Mouse (Mus musculus): Measurements from ENCODE around the gene Prkce. TPM values are rescaled to one million over a fixed set of nuclear protein-coding genes. Genes with fewer than 3 reads are reported as not detected.

Prkce gene
- polyA plus RNA-seq, 1 experiment from 2014 or later = 6.7 TPM

DNA sequence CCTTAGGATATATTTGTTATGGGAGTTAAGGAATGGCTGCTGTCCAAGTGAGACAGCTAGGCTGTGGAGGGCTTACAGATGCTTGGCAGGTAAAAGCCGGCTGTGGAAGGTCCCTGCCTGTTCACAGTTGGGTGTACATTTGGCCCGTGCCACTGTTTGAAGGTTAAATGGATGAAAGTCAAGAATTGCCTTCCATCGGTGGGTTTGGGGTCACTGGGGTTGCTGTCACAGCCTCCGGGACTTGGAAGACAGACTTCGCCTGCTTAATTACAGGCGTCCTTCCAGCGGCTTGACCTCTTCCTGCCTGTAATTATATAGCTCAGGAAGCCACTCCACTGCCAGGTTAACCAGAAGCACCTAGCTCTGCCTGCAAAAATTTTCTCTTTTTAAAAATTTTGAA, 200.1 kb downstream of the Prkce start:
- Histone ChIP-seq H3K4me2 (ENCODE audit: low read depth, low read length) (no peak overlapping the region), H3K27me3 (ENCODE audit: control insufficient read depth, insufficient read depth, low read length) (no peaks in the 10 kb centered on the region), H3K27ac (replicated peaks; ENCODE audit: low read depth, low read length) (no peak overlapping the region), H3K9me3 (replicated peaks; ENCODE audit: control insufficient read depth, low read length) (no peaks in the 10 kb centered on the region), H3K9ac (replicated peaks; ENCODE audit: low read length) (no peak overlapping the region), H3K4me1 (ENCODE audit: control insufficient read depth, insufficient read depth, low read length) (no peaks in the 10 kb centered on the region), H3K4me3 (ENCODE audit: low read depth, low read length) (no peak overlapping the region), H3K36me3 (replicated peaks; ENCODE audit: control insufficient read depth, insufficient read depth, low read depth, low read length) (no peaks in the 10 kb centered on the region)
- ATAC-seq (replicated peaks; ENCODE audit: insufficient number of reproducible peaks, low FRiP score, low TSS enrichment, low read depth) (no peak), DNase-seq (ENCODE audit: low spot score) (peak; percentile 39)
- WGBS = 17% methylated on average over 7 of the region's 7 CpGs

DNA sequence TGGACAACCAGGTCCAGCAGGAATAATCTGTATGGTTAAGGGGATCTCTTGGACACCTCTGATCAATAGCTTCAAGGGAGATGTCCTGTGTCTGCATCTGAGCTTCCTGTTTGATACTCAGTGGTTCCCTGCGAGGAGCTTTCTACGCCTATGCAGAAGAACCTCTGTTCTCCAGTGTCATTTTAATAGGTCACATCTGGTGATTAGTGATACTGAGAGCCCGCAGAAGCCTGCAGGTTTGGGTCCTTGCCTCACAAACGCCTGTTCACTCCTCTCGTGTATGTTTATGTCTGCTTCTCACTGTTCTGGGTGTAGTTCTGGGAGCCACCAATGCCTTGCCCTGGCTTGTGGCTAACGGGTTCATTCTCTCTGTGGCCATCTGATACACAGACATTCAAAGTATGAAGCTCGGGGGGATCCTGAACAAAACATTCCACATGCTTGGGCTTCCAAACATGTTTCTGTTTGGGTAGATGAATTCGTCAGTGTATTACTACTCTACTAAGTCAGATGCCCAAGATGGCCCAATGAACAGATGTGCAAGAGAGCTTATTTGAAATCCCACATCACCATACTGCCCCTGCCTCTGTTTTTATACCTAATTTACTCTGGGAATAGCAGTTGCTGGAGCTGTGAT, 202.6 kb downstream of the Prkce start:
- DNase-seq (ENCODE audit: low spot score) (no peak), ATAC-seq (replicated peaks; ENCODE audit: insufficient number of reproducible peaks, low FRiP score, low TSS enrichment, low read depth) (no peak)
- Histone ChIP-seq H3K27me3 (ENCODE audit: control insufficient read depth, insufficient read depth, low read length) (no peaks in the 10 kb centered on the region), H3K36me3 (replicated peaks; ENCODE audit: control insufficient read depth, insufficient read depth, low read depth, low read length) (no peaks in the 10 kb centered on the region), H3K4me1 (ENCODE audit: control insufficient read depth, insufficient read depth, low read length) (no peaks in the 10 kb centered on the region), H3K4me2 (ENCODE audit: low read depth, low read length) (no peak overlapping the region), H3K4me3 (ENCODE audit: low read depth, low read length) (no peak overlapping the region), H3K27ac (replicated peaks; ENCODE audit: low read depth, low read length) (no peak overlapping the region), H3K9ac (replicated peaks; ENCODE audit: low read length) (no peak overlapping the region), H3K9me3 (replicated peaks; ENCODE audit: control insufficient read depth, low read length) (no peaks in the 10 kb centered on the region)
- 49% methylated on average over 8 of the region's 8 CpGs for WGBS

DNA sequence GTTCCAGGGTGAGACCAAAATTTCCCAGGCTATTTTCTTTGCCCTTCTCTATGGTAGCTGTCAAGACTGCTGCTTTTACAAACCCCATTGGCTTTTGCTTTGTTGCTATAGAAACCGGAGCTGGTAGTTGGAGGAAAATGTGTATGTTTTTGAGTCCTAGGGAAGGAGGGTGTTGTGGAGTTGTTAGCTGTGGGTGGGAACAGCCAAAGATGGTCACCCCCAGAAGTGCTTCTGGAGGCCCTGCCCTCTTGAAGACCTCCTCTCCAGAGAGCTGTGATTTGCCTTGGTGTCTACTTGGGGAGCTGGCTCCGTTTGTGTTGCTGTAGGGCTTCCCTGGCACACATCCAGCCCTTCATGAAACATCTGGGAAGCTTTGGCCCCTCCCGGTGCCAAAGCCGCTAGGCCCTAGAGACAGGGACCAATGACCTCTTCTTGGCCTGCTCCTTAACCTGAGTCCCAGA, 203.5 kb downstream of the Prkce start:
- Histone ChIP-seq H3K4me2 (ENCODE audit: low read depth, low read length) (no peak overlapping the region), H3K36me3 (replicated peaks; ENCODE audit: control insufficient read depth, insufficient read depth, low read depth, low read length) (no peaks in the 10 kb centered on the region), H3K27me3 (ENCODE audit: control insufficient read depth, insufficient read depth, low read length) (no peaks in the 10 kb centered on the region), H3K4me3 (ENCODE audit: low read depth, low read length) (no peak overlapping the region), H3K4me1 (ENCODE audit: control insufficient read depth, insufficient read depth, low read length) (no peaks in the 10 kb centered on the region), H3K9me3 (replicated peaks; ENCODE audit: control insufficient read depth, low read length) (no peaks in the 10 kb centered on the region), H3K9ac (replicated peaks; ENCODE audit: low read length) (no peak overlapping the region), H3K27ac (replicated peaks; ENCODE audit: low read depth, low read length) (no peak overlapping the region)
- no peak for ATAC-seq (replicated peaks; ENCODE audit: insufficient number of reproducible peaks, low FRiP score, low TSS enrichment, low read depth)
- DNase-seq (ENCODE audit: low spot score) = no peak
- WGBS = 68% methylated on average over 4 of the region's 4 CpGs

DNA sequence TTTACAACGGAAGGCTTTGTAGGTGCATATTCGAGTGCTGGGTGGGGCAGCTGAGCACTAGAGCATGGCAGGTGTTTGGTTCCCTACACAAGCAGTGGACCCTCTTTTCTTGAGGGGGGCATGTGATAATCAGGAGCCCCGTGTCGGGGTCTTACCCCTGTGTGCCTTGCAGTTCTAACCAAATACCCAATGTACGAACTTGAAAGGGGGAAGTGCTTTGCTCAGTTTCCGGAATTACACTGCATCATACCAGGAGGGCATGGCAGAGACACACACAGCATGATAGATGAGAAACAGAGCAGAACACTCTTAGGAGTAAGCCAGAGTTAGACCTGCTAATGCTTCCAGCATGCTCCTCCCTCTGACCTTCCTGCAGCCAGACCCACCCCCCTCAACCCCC, 208.8 kb downstream of the Prkce start:
- H3K4me2 ChIP-seq (ENCODE audit: low read depth, low read length) = no peak overlapping the region

DNA sequence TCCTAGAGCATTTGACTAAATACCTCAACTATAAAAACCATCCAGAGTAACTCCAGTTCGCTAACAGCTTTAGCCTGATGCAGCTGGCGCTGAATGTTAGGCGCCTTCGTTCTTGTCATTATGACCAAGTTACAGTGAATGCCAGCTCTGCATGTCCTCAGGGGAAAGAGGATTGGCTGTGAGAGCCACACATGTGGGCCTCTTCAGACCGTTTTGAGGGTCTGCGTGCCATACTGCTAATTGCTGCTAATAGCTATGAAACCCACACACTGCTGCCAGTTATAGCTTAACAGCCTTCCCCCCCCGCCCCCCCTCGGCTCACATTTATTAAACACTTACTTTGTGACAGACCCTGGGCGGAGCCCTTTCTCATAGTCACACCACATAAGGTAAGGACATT, 210.3 kb downstream of the Prkce start:
- ATAC-seq (replicated peaks; ENCODE audit: insufficient number of reproducible peaks, low FRiP score, low TSS enrichment, low read depth) (no peak), DNase-seq (ENCODE audit: low spot score) (no peak)
- Histone ChIP-seq H3K4me2 (ENCODE audit: low read depth, low read length) (no peak overlapping the region), H3K9ac (replicated peaks; ENCODE audit: low read length) (no peak overlapping the region), H3K27me3 (ENCODE audit: control insufficient read depth, insufficient read depth, low read length) (no peaks in the 10 kb centered on the region), H3K4me1 (ENCODE audit: control insufficient read depth, insufficient read depth, low read length) (peaks cover 4% of the 10 kb centered on the region), H3K4me3 (ENCODE audit: low read depth, low read length) (no peak overlapping the region), H3K9me3 (replicated peaks; ENCODE audit: control insufficient read depth, low read length) (no peaks in the 10 kb centered on the region), H3K36me3 (replicated peaks; ENCODE audit: control insufficient read depth, insufficient read depth, low read depth, low read length) (no peaks in the 10 kb centered on the region), H3K27ac (replicated peaks; ENCODE audit: low read depth, low read length) (no peak overlapping the region)
- 82% methylated on average over 9 of the region's 9 CpGs for WGBS

More for the DNA sequence above, 208.8 kb downstream of the Prkce start:
- Histone ChIP-seq H3K9me3 (replicated peaks; ENCODE audit: control insufficient read depth, low read length) (no peaks in the 10 kb centered on the region), H3K36me3 (replicated peaks; ENCODE audit: control insufficient read depth, insufficient read depth, low read depth, low read length) (no peaks in the 10 kb centered on the region), H3K27me3 (ENCODE audit: control insufficient read depth, insufficient read depth, low read length) (no peaks in the 10 kb centered on the region), H3K9ac (replicated peaks; ENCODE audit: low read length) (no peak overlapping the region), H3K4me1 (ENCODE audit: control insufficient read depth, insufficient read depth, low read length) (peaks cover 4% of the 10 kb centered on the region), H3K4me3 (ENCODE audit: low read depth, low read length) (no peak overlapping the region), H3K27ac (replicated peaks; ENCODE audit: low read depth, low read length) (no peak overlapping the region)
- WGBS = 88% methylated on average over 6 of the region's 6 CpGs
- ATAC-seq (replicated peaks; ENCODE audit: insufficient number of reproducible peaks, low FRiP score, low TSS enrichment, low read depth) (no peak), DNase-seq (ENCODE audit: low spot score) (no peak)

DNA sequence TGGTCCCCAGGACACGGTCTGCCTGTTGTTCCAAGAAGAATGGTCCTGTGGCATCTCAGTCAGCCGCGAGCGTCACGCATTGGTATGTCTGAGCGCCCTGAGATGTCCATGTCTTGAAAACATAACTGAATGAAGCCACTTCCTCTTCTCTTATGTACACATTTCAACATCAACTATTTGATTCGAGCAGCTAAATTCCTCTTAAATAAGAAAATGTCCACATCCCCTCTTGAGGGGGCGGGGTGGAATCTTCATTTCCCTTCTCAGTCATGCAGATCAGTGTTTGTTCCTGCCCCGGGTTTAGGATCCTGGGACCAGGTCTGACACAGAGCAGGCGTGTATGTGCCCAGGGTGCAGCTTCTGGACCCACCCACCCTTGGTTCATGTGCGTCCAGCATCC, 211.0 kb downstream of the Prkce start:
- no peak overlapping the region for H3K27ac ChIP-seq (replicated peaks; ENCODE audit: low read depth, low read length)
- no peak overlapping the region for H3K4me2 ChIP-seq (ENCODE audit: low read depth, low read length)
- WGBS = 85% methylated on average over 11 of the region's 11 CpGs
- no peak overlapping the region for H3K4me3 ChIP-seq (ENCODE audit: low read depth, low read length)
- H3K27me3 ChIP-seq (ENCODE audit: control insufficient read depth, insufficient read depth, low read length) = no peaks in the 10 kb centered on the region
- peaks cover 4% of the 10 kb centered on the region for H3K4me1 ChIP-seq (ENCODE audit: control insufficient read depth, insufficient read depth, low read length)
- ATAC-seq (replicated peaks; ENCODE audit: insufficient number of reproducible peaks, low FRiP score, low TSS enrichment, low read depth) (no peak), DNase-seq (ENCODE audit: low spot score) (no peak)
- no peak overlapping the region for H3K9ac ChIP-seq (replicated peaks; ENCODE audit: low read length)
- no peaks in the 10 kb centered on the region for H3K9me3 ChIP-seq (replicated peaks; ENCODE audit: control insufficient read depth, low read length)
- no peaks in the 10 kb centered on the region for H3K36me3 ChIP-seq (replicated peaks; ENCODE audit: control insufficient read depth, insufficient read depth, low read depth, low read length)

DNA sequence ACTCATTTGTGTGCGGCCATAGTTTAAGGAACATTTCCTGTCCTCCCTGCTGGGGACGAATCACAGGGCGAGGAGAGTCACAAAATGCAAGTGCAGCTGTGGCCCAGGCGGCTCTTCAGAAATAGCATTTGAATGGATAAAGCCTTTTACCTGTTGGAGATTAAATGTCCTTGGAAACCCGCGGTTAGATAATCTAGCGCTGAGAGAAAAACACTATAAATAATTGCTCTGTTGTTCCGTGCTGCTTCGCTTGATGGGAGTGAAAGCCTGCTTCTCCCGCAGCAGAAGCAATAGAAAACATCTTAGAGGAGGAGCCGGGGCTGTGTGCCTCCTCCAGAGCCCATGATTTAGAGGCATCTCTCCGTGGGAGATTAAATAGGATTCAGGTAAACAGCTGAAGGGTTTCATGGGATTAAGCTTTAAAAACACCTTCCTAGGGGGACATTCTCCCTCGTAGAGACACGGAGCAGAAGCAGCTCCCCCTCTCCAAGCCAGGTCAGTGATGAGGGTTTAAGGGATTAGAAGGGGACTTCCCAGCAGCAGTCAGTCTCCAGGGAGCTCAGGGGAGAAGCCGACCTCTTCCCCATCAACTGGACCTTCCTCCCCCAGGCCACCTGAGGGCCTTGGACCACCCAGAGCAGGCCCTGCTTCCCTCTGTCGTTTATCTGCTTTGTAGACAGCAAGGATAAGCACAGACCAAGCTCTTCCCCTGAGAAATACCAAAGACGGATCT, 212.0 kb downstream of the Prkce start:
- Histone ChIP-seq H3K4me3 (ENCODE audit: low read depth, low read length) (no peak overlapping the region), H3K9ac (replicated peaks; ENCODE audit: low read length) (no peak overlapping the region), H3K27me3 (ENCODE audit: control insufficient read depth, insufficient read depth, low read length) (no peaks in the 10 kb centered on the region), H3K4me2 (ENCODE audit: low read depth, low read length) (no peak overlapping the region), H3K36me3 (replicated peaks; ENCODE audit: control insufficient read depth, insufficient read depth, low read depth, low read length) (no peaks in the 10 kb centered on the region), H3K27ac (replicated peaks; ENCODE audit: low read depth, low read length) (no peak overlapping the region), H3K4me1 (ENCODE audit: control insufficient read depth, insufficient read depth, low read length) (peaks cover 4% of the 10 kb centered on the region), H3K9me3 (replicated peaks; ENCODE audit: control insufficient read depth, low read length) (no peaks in the 10 kb centered on the region)
- no peak for DNase-seq (ENCODE audit: low spot score)
- ATAC-seq (replicated peaks; ENCODE audit: insufficient number of reproducible peaks, low FRiP score, low TSS enrichment, low read depth) = no peak
- WGBS = 12% methylated on average over 17 of the region's 17 CpGs

DNA sequence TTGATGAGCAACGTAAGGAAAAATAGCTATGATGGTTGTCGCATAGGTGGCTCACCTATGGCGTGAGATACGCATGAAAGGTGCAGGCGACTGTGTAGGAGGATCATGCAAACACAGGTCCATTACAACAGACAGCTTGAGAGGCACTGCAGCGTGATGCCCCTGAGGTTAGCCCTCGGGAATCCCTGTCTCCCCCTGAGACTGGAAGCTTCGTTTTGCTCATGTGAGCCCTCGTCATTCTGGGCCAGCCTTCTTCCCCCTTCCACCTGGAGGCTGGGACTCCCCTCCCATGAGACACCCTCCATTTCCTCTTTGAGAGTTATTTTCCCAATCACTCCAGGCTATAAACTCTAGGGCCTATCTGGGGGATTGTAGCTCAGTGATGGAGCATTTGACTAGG, 213.9 kb downstream of the Prkce start:
- WGBS = 79% methylated on average over 9 of the region's 9 CpGs

More for the DNA sequence above, 213.9 kb downstream of the Prkce start:
- Histone ChIP-seq H3K27me3 (ENCODE audit: control insufficient read depth, insufficient read depth, low read length) (no peaks in the 10 kb centered on the region), H3K9me3 (replicated peaks; ENCODE audit: control insufficient read depth, low read length) (no peaks in the 10 kb centered on the region), H3K4me3 (ENCODE audit: low read depth, low read length) (no peak overlapping the region), H3K36me3 (replicated peaks; ENCODE audit: control insufficient read depth, insufficient read depth, low read depth, low read length) (no peaks in the 10 kb centered on the region), H3K4me1 (ENCODE audit: control insufficient read depth, insufficient read depth, low read length) (peaks cover 4% of the 10 kb centered on the region), H3K9ac (replicated peaks; ENCODE audit: low read length) (no peak overlapping the region), H3K4me2 (ENCODE audit: low read depth, low read length) (no peak overlapping the region), H3K27ac (replicated peaks; ENCODE audit: low read depth, low read length) (no peak overlapping the region)
- DNase-seq (ENCODE audit: low spot score) (no peak), ATAC-seq (replicated peaks; ENCODE audit: insufficient number of reproducible peaks, low FRiP score, low TSS enrichment, low read depth) (no peak)

Measured in embryonic facial prominence, embryonic 11.5 days (tissue).